Comparison of ENCODE assay signal across 9 mouse cellular contexts in genomic region chr13:29016145-29016651, GRCm38 (mm10).
A peak's percentile ranks its signal among the peaks of the same experiment; 100 is the strongest.
DNase-seq lines count a peak whose midpoint lies in the region; ATAC-seq lines count a peak whose summit lies in the region.
"Had no signal": no experiment of that assay in that cellular context is flagged by ENCODE, and none has a peak within 500 bp of the region (broad histone marks: within the 10 kb centered on the region; RNA-seq: fewer than 3 reads in every experiment).

No protein-coding gene starts in this region.

- ATAC-seq in hindbrain, embryonic 16.5 days = peak; percentile 73
- ATAC-seq in midbrain, embryonic 12.5 days (ENCODE audit: low FRiP score, low read depth) = 0 out of 2 replicates have a peak, but pooled peaks have one; percentile 48

- no peaks in the 10 kb centered on the region for H3K27me3 ChIP-seq in hindbrain, embryonic 16.5 days (replicated peaks; ENCODE audit: control insufficient read depth, insufficient read depth, low read length)
- H3K27me3 ChIP-seq in midbrain, embryonic 12.5 days = peaks cover 3% of the 10 kb centered on the region; the same call in 1 of the 2 replicates

- H3K4me2 ChIP-seq in hindbrain, embryonic 16.5 days (ENCODE audit: low read length) = peak overlapping the region; percentile 56
- peak overlapping the region; percentile 52 for H3K4me2 ChIP-seq in midbrain, embryonic 12.5 days (replicated peaks)

- H3K36me3 ChIP-seq in hindbrain, embryonic 16.5 days (ENCODE audit: control insufficient read depth, insufficient read depth, low read length) = no peaks in the 10 kb centered on the region
- no peaks in the 10 kb centered on the region for H3K36me3 ChIP-seq in midbrain, embryonic 12.5 days

- peak overlapping the region; percentile 81 for H3K27ac ChIP-seq in hindbrain, embryonic 16.5 days (ENCODE audit: low read depth, low read length)
- peak overlapping the region; percentile 90 for H3K27ac ChIP-seq in midbrain, embryonic 12.5 days (replicated peaks)

- peak overlapping the region; percentile 37 for H3K4me3 ChIP-seq in hindbrain, embryonic 16.5 days (ENCODE audit: low read length)
- peak overlapping the region; percentile 30 for H3K4me3 ChIP-seq in midbrain, embryonic 12.5 days
- H3K4me3 ChIP-seq: erythroblast, embryonic 14.5 days had no signal

- peak; percentile 33 for DNase-seq in adipocyte (ENCODE audit: low spot score)
- DNase-seq in cerebellum, postnatal 36 days = peak; percentile 41 to 50
- no peak for DNase-seq in urinary bladder, postnatal 14 days (ENCODE audit: low spot score)
- DNase-seq in thymus, postnatal 36 days = no peak
- no peak for DNase-seq in spleen, postnatal 36 days (ENCODE audit: low spot score in 2 of 2)
- DNase-seq in lung, postnatal 14 days = no peak

- WGBS in hindbrain, embryonic 16.5 days = 55% methylated on average over 25 of the region's 25 CpGs
- WGBS in midbrain, embryonic 12.5 days = 62% methylated on average over 25 of the region's 25 CpGs

- peaks cover 6% of the 10 kb centered on the region for H3K4me1 ChIP-seq in hindbrain, embryonic 16.5 days (ENCODE audit: control insufficient read depth, insufficient read depth, low read depth, low read length)
- peaks cover 25% of the 10 kb centered on the region for H3K4me1 ChIP-seq in midbrain, embryonic 12.5 days

- no peaks in the 10 kb centered on the region for H3K9me3 ChIP-seq in hindbrain, embryonic 16.5 days (ENCODE audit: control insufficient read depth, low read length)
- no peaks in the 10 kb centered on the region for H3K9me3 ChIP-seq in midbrain, embryonic 12.5 days

- H3K9ac ChIP-seq in hindbrain, embryonic 16.5 days (ENCODE audit: low read depth, low read length) = peak overlapping the region; percentile 62
- no peak overlapping the region for H3K9ac ChIP-seq in midbrain, embryonic 12.5 days (replicated peaks)

Comparison
In these comparisons a context has a peak if more than half of its experiments do, and no peak if none do; other contexts are left out.
1. DNase-seq: peak in adipocyte (single experiment) and cerebellum, postnatal 36 days (2 of 2); none in urinary bladder, postnatal 14 days (single experiment), thymus, postnatal 36 days (0 of 2), spleen, postnatal 36 days (0 of 2) and lung, postnatal 14 days (single experiment).